Mouse (Mus musculus): ENCODE measurements around the gene Glod5. TPM values are rescaled to one million over a fixed set of nuclear protein-coding genes. Genes with fewer than 3 reads are reported as not detected.
A peak's percentile ranks its signal among the peaks of the same experiment; 100 is the strongest.
"Not testable (repeated sequence)": the region's sequence is repeated elsewhere in the genome, so short reads cannot be mapped to it uniquely, and the experiment has no call there.

Glod5 gene
- not detected in 2 replicates for polyA plus RNA-seq (2014; fragmentation: Nextera tagmentation; extraction: Ambion mirVana)

- Histone ChIP-seq H3K36me3 (ENCODE audit: control insufficient read depth, insufficient read depth, low read length) (no peaks in the 10 kb centered on the region), H3K9ac (ENCODE audit: low read depth, low read length) (no peak within 1 kb of the TSS), H3K4me2 (ENCODE audit: low read depth, low read length) (no peak within 1 kb of the TSS), H3K27ac (replicated peaks; ENCODE audit: low read depth, low read length) (no peak within 1 kb of the TSS), H3K4me1 (ENCODE audit: control insufficient read depth, insufficient read depth, low read length) (no peaks in the 10 kb centered on the region), H3K4me3 (ENCODE audit: low read depth, low read length) (no peak within 1 kb of the TSS), H3K9me3 (ENCODE audit: control insufficient read depth, low read length) (no peaks in the 10 kb centered on the region), H3K27me3 (replicated peaks; ENCODE audit: control insufficient read depth, insufficient read depth, low read length) (no peaks in the 10 kb centered on the region)
- no peak for ATAC-seq (ENCODE audit: low read depth)
- 71% methylated on average over 2 of the region's 2 CpGs for WGBS
- DNase-seq (ENCODE audit: low spot score) = no peak
These were observed at the start of gene Glod5 for GRCm38 (mm10) chrX:8018286-8018685. Glod5 (minus strand) TSS chrX:8018492.

DNA sequence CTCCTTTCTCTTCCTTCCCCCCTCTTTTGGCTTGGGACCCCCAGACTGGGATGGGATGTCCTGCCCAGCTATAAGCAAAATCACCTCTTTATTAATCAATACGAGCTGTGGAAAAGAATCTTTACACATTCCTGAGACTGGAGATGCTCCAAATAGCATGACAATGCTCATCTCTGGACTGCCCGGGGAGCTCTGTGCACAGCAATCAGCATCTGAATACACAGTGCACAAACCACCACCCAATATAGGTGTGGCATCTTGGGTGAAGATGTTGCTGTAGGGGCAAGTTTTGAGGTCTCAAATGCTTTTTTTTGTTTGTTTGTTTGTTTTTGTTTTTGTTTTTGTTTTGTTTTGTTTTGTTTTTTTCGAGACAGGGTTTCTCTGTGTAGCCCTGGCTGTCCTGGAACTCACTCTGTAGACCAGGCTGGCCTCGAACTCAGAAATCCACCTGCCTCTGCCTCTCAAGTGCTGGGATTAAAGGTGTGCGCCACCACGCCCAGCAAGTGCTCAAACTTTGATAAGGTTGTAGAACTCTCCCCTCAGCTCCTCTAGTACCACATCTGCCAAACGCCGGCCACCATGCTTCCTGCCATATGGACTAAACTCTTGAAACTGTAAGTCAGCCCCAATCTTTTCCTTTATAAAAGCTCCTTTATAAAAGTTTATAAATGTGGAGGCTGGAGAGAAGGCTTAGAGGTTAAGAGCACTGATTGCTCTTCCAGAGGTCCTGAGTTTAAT is 32.9 kb upstream of the Glod5 start:
- not testable (repeated sequence) for ATAC-seq (ENCODE audit: low read depth)

GRCm38 (mm10) chrX:8033009-8033408 is 14.7 kb upstream of the Glod5 start:
- Histone ChIP-seq H3K36me3 (ENCODE audit: control insufficient read depth, insufficient read depth, low read length) (no peaks in the 10 kb centered on the region), H3K4me3 (ENCODE audit: low read depth, low read length) (no peak overlapping the region), H3K9me3 (ENCODE audit: control insufficient read depth, low read length) (no peaks in the 10 kb centered on the region), H3K27ac (replicated peaks; ENCODE audit: low read depth, low read length) (no peak overlapping the region), H3K4me1 (ENCODE audit: control insufficient read depth, insufficient read depth, low read length) (no peaks in the 10 kb centered on the region), H3K9ac (ENCODE audit: low read depth, low read length) (no peak overlapping the region), H3K27me3 (replicated peaks; ENCODE audit: control insufficient read depth, insufficient read depth, low read length) (no peaks in the 10 kb centered on the region), H3K4me2 (ENCODE audit: low read depth, low read length) (no peak overlapping the region)
- DNase-seq (ENCODE audit: low spot score) = no peak
- ATAC-seq (ENCODE audit: low read depth) = no peak
- 82% methylated on average over 1 of the region's 1 CpGs for WGBS

More for the DNA sequence above, 32.9 kb upstream of the Glod5 start:
- DNase-seq (ENCODE audit: low spot score); H3K27ac ChIP-seq (replicated peaks; ENCODE audit: low read depth, low read length); H3K9ac ChIP-seq (ENCODE audit: low read depth, low read length); H3K4me2 ChIP-seq (ENCODE audit: low read depth, low read length); H3K4me1 ChIP-seq (ENCODE audit: control insufficient read depth, insufficient read depth, low read length); H3K4me3 ChIP-seq (ENCODE audit: low read depth, low read length); H3K27me3 ChIP-seq (replicated peaks; ENCODE audit: control insufficient read depth, insufficient read depth, low read length); H3K36me3 ChIP-seq (ENCODE audit: control insufficient read depth, insufficient read depth, low read length); H3K9me3 ChIP-seq (ENCODE audit: control insufficient read depth, low read length): not testable (repeated sequence)
- WGBS = 84% methylated on average over 8 of the region's 8 CpGs

- H3K9ac ChIP-seq (ENCODE audit: low read depth, low read length) = no peak overlapping the region
- DNase-seq (ENCODE audit: low spot score) = no peak
- H3K27ac ChIP-seq (replicated peaks; ENCODE audit: low read depth, low read length) = no peak overlapping the region
- no peaks in the 10 kb centered on the region for H3K27me3 ChIP-seq (replicated peaks; ENCODE audit: control insufficient read depth, insufficient read depth, low read length)
- H3K4me3 ChIP-seq (ENCODE audit: low read depth, low read length) = no peak overlapping the region
- H3K36me3 ChIP-seq (ENCODE audit: control insufficient read depth, insufficient read depth, low read length) = no peaks in the 10 kb centered on the region
- ATAC-seq (ENCODE audit: low read depth) = no peak
- H3K4me1 ChIP-seq (ENCODE audit: control insufficient read depth, insufficient read depth, low read length) = no peaks in the 10 kb centered on the region
- no peak overlapping the region for H3K4me2 ChIP-seq (ENCODE audit: low read depth, low read length)
- 67% methylated on average over 4 of the region's 4 CpGs for WGBS
- no peaks in the 10 kb centered on the region for H3K9me3 ChIP-seq (ENCODE audit: control insufficient read depth, low read length)
These were observed 8.5 kb upstream of the Glod5 start for GRCm38 (mm10) chrX:8026811-8027210.

- H3K4me1 ChIP-seq (ENCODE audit: control insufficient read depth, insufficient read depth, low read length) = no peaks in the 10 kb centered on the region
- H3K4me3 ChIP-seq (ENCODE audit: low read depth, low read length) = no peak overlapping the region
- H3K9ac ChIP-seq (ENCODE audit: low read depth, low read length) = no peak overlapping the region
- no peak overlapping the region for H3K4me2 ChIP-seq (ENCODE audit: low read depth, low read length)
- H3K27me3 ChIP-seq (replicated peaks; ENCODE audit: control insufficient read depth, insufficient read depth, low read length) = no peaks in the 10 kb centered on the region
- no peak for ATAC-seq (ENCODE audit: low read depth)
- H3K9me3 ChIP-seq (ENCODE audit: control insufficient read depth, low read length) = no peaks in the 10 kb centered on the region
- no peaks in the 10 kb centered on the region for H3K36me3 ChIP-seq (ENCODE audit: control insufficient read depth, insufficient read depth, low read length)
- DNase-seq (ENCODE audit: low spot score) = no peak
- H3K27ac ChIP-seq (replicated peaks; ENCODE audit: low read depth, low read length) = no peak overlapping the region
- 73% methylated on average over 2 of the region's 2 CpGs for WGBS
These were observed 6.5 kb upstream of the Glod5 start for GRCm38 (mm10) chrX:8024795-8025194.

- Histone ChIP-seq H3K9me3 (ENCODE audit: control insufficient read depth, low read length) (no peaks in the 10 kb centered on the region), H3K4me1 (ENCODE audit: control insufficient read depth, insufficient read depth, low read length) (no peaks in the 10 kb centered on the region), H3K4me3 (ENCODE audit: low read depth, low read length) (no peak overlapping the region), H3K27ac (replicated peaks; ENCODE audit: low read depth, low read length) (no peak overlapping the region), H3K9ac (ENCODE audit: low read depth, low read length) (no peak overlapping the region), H3K4me2 (ENCODE audit: low read depth, low read length) (no peak overlapping the region), H3K27me3 (replicated peaks; ENCODE audit: control insufficient read depth, insufficient read depth, low read length) (no peaks in the 10 kb centered on the region), H3K36me3 (ENCODE audit: control insufficient read depth, insufficient read depth, low read length) (no peaks in the 10 kb centered on the region)
- no peak for ATAC-seq (ENCODE audit: low read depth)
- no peak for DNase-seq (ENCODE audit: low spot score)
- 79% methylated on average over 2 of the region's 2 CpGs for WGBS
These were observed 2.0 kb upstream of the Glod5 start for GRCm38 (mm10) chrX:8020111-8020778.

DNA sequence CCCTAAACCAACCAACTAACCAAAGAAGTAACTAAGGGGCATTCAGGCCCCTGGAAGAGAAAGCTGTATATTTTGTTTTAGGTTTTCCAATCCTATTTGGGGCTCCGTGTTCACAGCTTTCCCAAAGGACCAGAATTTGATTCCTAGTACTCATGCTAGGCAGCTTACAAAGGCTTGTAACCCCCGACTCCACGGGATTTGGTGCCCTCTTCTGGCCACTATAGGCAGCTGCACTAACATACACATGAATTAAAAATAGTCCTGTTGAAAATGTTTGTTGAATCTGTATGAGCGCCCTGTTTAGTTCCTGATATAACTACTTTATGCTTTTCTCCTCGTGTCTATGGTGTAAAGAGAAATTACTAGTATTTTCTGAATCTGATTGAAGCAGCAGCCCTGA is 1.1 kb downstream of the Glod5 start:
- ATAC-seq (ENCODE audit: low read depth) (no peak), DNase-seq (ENCODE audit: low spot score) (peak; percentile 51)
- H3K9ac ChIP-seq (ENCODE audit: low read depth, low read length) = no peak overlapping the region
- no peak overlapping the region for H3K4me2 ChIP-seq (ENCODE audit: low read depth, low read length)
- 9% methylated on average over 5 of the region's 5 CpGs for WGBS
- H3K36me3 ChIP-seq (ENCODE audit: control insufficient read depth, insufficient read depth, low read length) = no peaks in the 10 kb centered on the region
- H3K27ac ChIP-seq (replicated peaks; ENCODE audit: low read depth, low read length) = no peak overlapping the region
- H3K9me3 ChIP-seq (ENCODE audit: control insufficient read depth, low read length) = no peaks in the 10 kb centered on the region
- no peaks in the 10 kb centered on the region for H3K4me1 ChIP-seq (ENCODE audit: control insufficient read depth, insufficient read depth, low read length)
- no peaks in the 10 kb centered on the region for H3K27me3 ChIP-seq (replicated peaks; ENCODE audit: control insufficient read depth, insufficient read depth, low read length)
- no peak overlapping the region for H3K4me3 ChIP-seq (ENCODE audit: low read depth, low read length)

- ATAC-seq (ENCODE audit: low read depth); H3K9me3 ChIP-seq (ENCODE audit: control insufficient read depth, low read length): not testable (repeated sequence)
These were observed 2.6 kb downstream of the Glod5 start for GRCm38 (mm10) chrX:8015675-8016074.

More at GRCm38 (mm10) chrX:8015675-8016074, 2.6 kb downstream of the Glod5 start:
- H3K4me2 ChIP-seq (ENCODE audit: low read depth, low read length); H3K4me1 ChIP-seq (ENCODE audit: control insufficient read depth, insufficient read depth, low read length); H3K36me3 ChIP-seq (ENCODE audit: control insufficient read depth, insufficient read depth, low read length); H3K27ac ChIP-seq (replicated peaks; ENCODE audit: low read depth, low read length); H3K4me3 ChIP-seq (ENCODE audit: low read depth, low read length); H3K9ac ChIP-seq (ENCODE audit: low read depth, low read length); DNase-seq (ENCODE audit: low spot score); H3K27me3 ChIP-seq (replicated peaks; ENCODE audit: control insufficient read depth, insufficient read depth, low read length): not testable (repeated sequence)
- 37% methylated on average over 7 of the region's 7 CpGs for WGBS

All from embryonic facial prominence, embryonic 14.5 days (tissue).